ENCODE assay signal across 25 mouse cellular contexts in the genomic region with DNA sequence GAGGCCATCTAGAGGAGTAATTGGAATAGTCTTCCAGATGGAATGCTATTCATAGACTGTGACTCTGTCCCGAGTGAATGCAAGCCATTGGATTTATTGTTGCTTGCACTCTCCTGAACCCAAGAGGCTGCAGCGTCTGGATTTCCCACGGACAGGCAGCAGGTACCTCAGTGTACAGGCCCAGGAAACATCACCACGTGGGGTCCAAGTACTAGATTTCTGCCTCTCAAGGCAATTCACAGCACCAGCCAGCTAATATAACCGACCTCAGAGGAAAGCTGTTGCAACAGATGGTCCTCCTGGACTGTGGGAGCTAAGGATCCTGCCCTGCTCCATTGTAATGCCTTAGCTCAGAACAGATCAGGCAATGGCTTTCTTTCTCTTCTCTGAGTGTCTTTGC.
DNase-seq lines count a peak whose midpoint lies in the region; ATAC-seq and TF ChIP-seq lines count a peak whose summit lies in the region.
"Had no signal": no experiment of that assay in that cellular context is flagged by ENCODE, and none has a peak within 500 bp of the region (broad histone marks: within the 10 kb centered on the region; RNA-seq: fewer than 3 reads in every experiment).

No protein-coding gene starts in this region.

- no peaks in the 10 kb centered on the region for H3K9me3 ChIP-seq in forebrain, embryonic 15.5 days
- no peaks in the 10 kb centered on the region for H3K9me3 ChIP-seq in forebrain, embryonic 12.5 days
- H3K9me3 ChIP-seq: embryonic facial prominence, embryonic 12.5 days; heart, embryonic 10.5 days; kidney, embryonic 15.5 days; limb, embryonic 12.5 days; liver, embryonic 12.5 days had no signal

- ATAC-seq in forebrain, embryonic 15.5 days (replicated peaks) = peak; percentile 48; the same call in 1 of the 2 replicates
- no peak for ATAC-seq in forebrain, embryonic 12.5 days (ENCODE audit: low FRiP score)
- ATAC-seq: CD4-positive, CD25-positive, alpha-beta regulatory T cell, adult 4 months; forebrain, embryonic 16.5 days; hindbrain, embryonic 16.5 days; intestine, postnatal 0 days; liver, embryonic 12.5 days; midbrain, embryonic 16.5 days; Patski had no signal

- intact Hi-C loops in left cerebral cortex, adult 2 months (cut with DNase I) = loop anchor here (5.0 kb wide), 1 partner anchor 109 kb away; no protein-coding TSS in a partner anchor
- intact Hi-C loops in left cerebral cortex, postnatal 14 days (cut with DNase I) = no loop called here
- intact Hi-C loops in heart, postnatal 14 days (cut with DNase I) = no loop called here

- H3K9ac ChIP-seq in forebrain, embryonic 15.5 days (replicated peaks) = no peak overlapping the region
- no peak overlapping the region for H3K9ac ChIP-seq in forebrain, embryonic 12.5 days
- H3K9ac ChIP-seq: embryonic facial prominence, embryonic 12.5 days; kidney, embryonic 15.5 days; limb, embryonic 12.5 days; liver, embryonic 12.5 days; lung, embryonic 14.5 days had no signal

- H3K4me1 ChIP-seq in forebrain, embryonic 15.5 days = no peaks in the 10 kb centered on the region
- no peaks in the 10 kb centered on the region for H3K4me1 ChIP-seq in forebrain, embryonic 12.5 days
- H3K4me1 ChIP-seq: embryonic facial prominence, embryonic 12.5 days; heart, embryonic 10.5 days; kidney, embryonic 15.5 days; limb, embryonic 12.5 days; liver, embryonic 12.5 days had no signal

- WGBS in forebrain, embryonic 15.5 days = 53% methylated on average over 5 of the region's 5 CpGs
- WGBS in forebrain, embryonic 12.5 days = 63% methylated on average over 5 of the region's 5 CpGs

- no peaks in the 10 kb centered on the region for H3K27me3 ChIP-seq in forebrain, embryonic 15.5 days
- no peaks in the 10 kb centered on the region for H3K27me3 ChIP-seq in forebrain, embryonic 12.5 days
- H3K27me3 ChIP-seq: embryonic facial prominence, embryonic 12.5 days; kidney, embryonic 15.5 days; limb, embryonic 12.5 days; liver, embryonic 12.5 days; Patski had no signal

- no peak overlapping the region for H3K4me3 ChIP-seq in forebrain, embryonic 15.5 days
- H3K4me3 ChIP-seq in forebrain, embryonic 12.5 days (replicated peaks) = no peak overlapping the region
- H3K4me3 ChIP-seq in left cerebral cortex, adult 2 months = no peak overlapping the region
- H3K4me3 ChIP-seq: embryonic facial prominence, embryonic 12.5 days; erythroblast, embryonic 14.5 days; gastrocnemius, adult 2 months; heart, embryonic 10.5 days; kidney, embryonic 15.5 days; limb, embryonic 12.5 days; liver, embryonic 12.5 days had no signal

- TF ChIP-seq CTCF in left cerebral cortex, adult 2 months (IDR thresholded peaks at IDR 0.05) = no peak; the same call in 1 of the 2 replicates

- DNase-seq in left cerebral cortex, adult 2 months (ENCODE audit: extremely low spot score in 1 of 2, low spot score in 2 of 2) = no peak
- DNase-seq in left cerebral cortex, postnatal 14 days (ENCODE audit: low spot score in 2 of 2) = no peak
- DNase-seq in cerebellum, adult 9-10 months = peak; percentile 90
- no peak for DNase-seq in lung, adult 18-20 months
- DNase-seq in heart, postnatal 14 days = no peak
- DNase-seq: adrenal gland, postnatal 10 days; gastrocnemius, adult 2 months; heart, postnatal 10 days; lung, embryonic 14.5 days; lung, postnatal 36 days; thymus, postnatal 14 days had no signal

- H3K36me3 ChIP-seq in forebrain, embryonic 15.5 days = no peaks in the 10 kb centered on the region
- no peaks in the 10 kb centered on the region for H3K36me3 ChIP-seq in forebrain, embryonic 12.5 days (replicated peaks)
- H3K36me3 ChIP-seq: embryonic facial prominence, embryonic 12.5 days; heart, embryonic 10.5 days; kidney, embryonic 15.5 days; limb, embryonic 12.5 days; liver, embryonic 12.5 days had no signal

- H3K4me2 ChIP-seq in forebrain, embryonic 15.5 days (replicated peaks) = no peak overlapping the region
- H3K4me2 ChIP-seq in forebrain, embryonic 12.5 days = no peak overlapping the region
- H3K4me2 ChIP-seq: embryonic facial prominence, embryonic 12.5 days; kidney, embryonic 15.5 days; limb, embryonic 12.5 days; liver, embryonic 12.5 days; lung, embryonic 14.5 days had no signal

- H3K27ac ChIP-seq in forebrain, embryonic 15.5 days (replicated peaks) = no peak overlapping the region
- H3K27ac ChIP-seq in forebrain, embryonic 12.5 days = no peak overlapping the region
- H3K27ac ChIP-seq in left cerebral cortex, adult 2 months = peak overlapping the region; percentile 59; the same call in 1 of the 2 replicates
- H3K27ac ChIP-seq: embryonic facial prominence, embryonic 12.5 days; gastrocnemius, adult 2 months; heart, embryonic 10.5 days; kidney, embryonic 15.5 days; limb, embryonic 12.5 days; liver, embryonic 12.5 days had no signal
